Mouse (Mus musculus) natural killer cell, adult 2 months (primary cell): ENCODE data around the gene Gm17660.
"Not testable (repeated sequence)": the region's sequence is repeated elsewhere in the genome, so short reads cannot be mapped to it uniquely, and the experiment has no call there.

Experiments used
- DNase-seq, 2 experiments: peaks; one replicate each; pipeline ENCODE4 v3.0.0; 2022; ENCODE audit warnings: low spot score in 2 of 2

Gm17660 gene

DNA sequence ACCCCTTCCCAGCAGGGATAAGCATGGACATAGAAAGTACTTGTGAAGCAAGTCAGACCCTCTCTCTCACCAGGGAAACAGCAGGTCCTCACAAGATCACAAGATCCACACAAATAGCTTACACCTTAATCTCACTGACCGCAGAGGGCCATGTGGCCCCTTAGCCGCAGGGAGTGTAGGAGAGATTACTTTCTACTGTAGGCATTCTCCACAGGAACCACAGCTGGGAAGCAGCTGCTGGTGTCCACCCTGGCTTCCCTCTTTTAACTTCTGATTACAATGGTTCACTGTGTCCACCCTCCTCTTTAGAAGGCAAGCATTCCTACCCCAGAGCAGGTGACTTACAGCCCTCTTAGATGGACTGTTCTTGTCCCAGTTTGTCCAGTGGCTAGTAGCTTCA is 33.7 kb downstream of the Gm17660 start:
- no peak for DNase-seq

- DNase-seq: no peak
These were observed 34.5 kb downstream of the Gm17660 start for GRCm38 (mm10) chr5:104042906-104043305.

DNA sequence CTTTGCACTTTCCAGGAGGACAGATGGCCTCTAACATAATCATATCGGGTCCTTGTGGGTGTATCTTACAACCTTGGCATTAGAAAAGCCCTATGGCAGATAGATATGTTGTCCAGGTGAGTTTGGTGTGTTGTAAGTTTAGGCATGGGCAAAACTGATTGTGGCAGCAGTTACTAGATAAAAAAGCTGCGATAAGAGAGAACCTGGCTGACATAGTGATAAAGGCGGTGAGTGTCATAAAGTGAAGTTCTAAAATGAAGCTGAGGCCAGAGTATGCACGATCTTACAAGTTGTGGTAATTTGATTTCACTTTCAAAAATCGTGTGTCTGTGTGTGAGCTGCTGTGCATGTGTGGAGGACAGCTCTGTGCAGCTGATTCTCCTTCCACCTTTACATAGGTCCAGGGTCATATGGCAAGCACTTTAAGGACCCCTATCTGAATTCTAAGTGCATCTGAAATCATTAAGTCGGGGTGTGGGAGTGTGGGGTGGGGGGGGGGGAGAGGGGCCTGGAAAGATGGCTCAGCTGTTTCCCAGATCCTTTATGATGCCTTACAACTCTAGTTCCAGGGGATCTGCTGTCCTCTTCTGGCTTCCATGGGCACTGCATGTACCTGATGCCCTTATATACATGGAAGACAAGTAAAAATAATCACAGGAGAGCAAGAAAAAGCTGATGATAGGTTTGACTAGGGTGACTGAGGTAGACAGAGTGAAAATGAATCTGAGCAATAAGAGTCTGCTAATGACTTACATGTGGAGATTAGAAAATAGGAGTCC is 38.1 kb downstream of the Gm17660 start:
- no peak for DNase-seq

GRCm38 (mm10) chr5:104036686-104037085 is 40.7 kb downstream of the Gm17660 start:
- no peak for DNase-seq

GRCm38 (mm10) chr5:104035824-104036223 is 41.6 kb downstream of the Gm17660 start:
- no peak for DNase-seq

GRCm38 (mm10) chr5:104035066-104035465 is 42.3 kb downstream of the Gm17660 start:
- DNase-seq: no peak

DNA sequence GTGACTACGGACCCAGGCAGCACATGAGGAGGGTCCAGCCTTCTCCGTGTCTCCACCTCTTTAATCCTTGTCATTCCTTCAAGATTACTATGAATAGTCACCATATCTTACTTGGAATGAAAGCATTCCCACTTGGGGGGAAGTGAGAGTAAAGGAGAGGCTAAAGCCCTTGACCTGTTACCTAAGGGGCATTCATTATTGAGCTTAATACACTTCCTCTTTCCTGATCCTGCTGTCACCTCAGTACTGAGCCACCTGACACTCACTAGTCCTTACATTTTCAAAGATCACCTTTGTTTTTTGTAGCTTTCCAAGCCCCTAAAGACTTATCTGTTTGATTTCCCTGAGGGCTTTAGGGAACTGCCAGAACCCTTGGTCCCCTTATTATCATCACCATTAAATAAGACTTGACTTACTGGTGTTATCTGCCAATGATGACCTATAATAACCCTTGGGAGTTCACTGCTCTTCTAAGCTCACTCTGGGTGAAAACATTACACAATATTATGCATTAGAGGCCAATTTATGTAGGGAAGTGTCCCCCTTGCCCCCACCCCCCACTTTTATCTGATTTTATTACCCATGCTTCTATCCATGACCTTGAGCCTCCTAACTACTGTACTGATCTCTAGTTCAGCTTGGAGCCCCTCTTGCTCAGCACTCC is 44.8 kb downstream of the Gm17660 start:
- DNase-seq: no peak

GRCm38 (mm10) chr5:104025245-104025854 is 52.1 kb downstream of the Gm17660 start:
- no peak for DNase-seq

- no peak for DNase-seq
These were observed 52.6 kb downstream of the Gm17660 start for GRCm38 (mm10) chr5:104024762-104025161.

GRCm38 (mm10) chr5:104024193-104024592 is 53.2 kb downstream of the Gm17660 start:
- DNase-seq: not testable (repeated sequence)

DNA sequence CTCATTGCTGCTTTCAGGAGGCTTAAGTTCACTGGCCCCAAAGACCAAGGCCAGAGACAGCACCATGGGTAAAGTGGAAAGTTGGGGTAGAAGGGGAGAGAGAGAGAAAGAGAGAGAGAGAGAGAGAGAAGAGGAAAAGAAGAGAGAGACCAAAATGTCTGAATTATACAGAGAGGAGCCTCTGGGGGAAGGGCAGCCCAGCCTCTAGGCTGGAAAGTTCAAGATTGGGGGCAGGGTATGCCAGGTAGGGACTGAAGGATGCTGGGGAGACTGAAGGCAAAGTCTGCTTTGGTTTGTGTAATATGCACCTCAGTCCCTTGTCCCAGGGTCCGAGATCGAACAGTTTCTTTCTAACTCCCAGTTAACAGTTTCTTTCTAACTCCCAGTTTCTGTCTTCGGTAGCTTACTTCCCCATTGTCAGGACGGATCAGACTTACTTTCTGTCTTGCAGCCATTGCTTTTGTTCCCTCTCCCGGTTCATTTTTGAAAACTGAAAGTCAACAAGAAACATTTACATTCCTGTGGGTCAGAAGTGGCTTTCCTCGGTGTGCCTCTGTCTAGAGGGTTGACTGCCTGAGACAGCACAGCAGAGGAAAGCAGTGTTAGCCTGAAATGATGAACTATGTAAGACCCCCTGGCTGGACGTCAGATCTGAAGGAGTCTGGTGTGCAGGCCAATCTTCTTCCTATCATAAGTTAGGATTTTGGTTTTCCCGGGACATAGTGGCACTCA is 54.0 kb downstream of the Gm17660 start:
- DNase-seq: no peak

DNA sequence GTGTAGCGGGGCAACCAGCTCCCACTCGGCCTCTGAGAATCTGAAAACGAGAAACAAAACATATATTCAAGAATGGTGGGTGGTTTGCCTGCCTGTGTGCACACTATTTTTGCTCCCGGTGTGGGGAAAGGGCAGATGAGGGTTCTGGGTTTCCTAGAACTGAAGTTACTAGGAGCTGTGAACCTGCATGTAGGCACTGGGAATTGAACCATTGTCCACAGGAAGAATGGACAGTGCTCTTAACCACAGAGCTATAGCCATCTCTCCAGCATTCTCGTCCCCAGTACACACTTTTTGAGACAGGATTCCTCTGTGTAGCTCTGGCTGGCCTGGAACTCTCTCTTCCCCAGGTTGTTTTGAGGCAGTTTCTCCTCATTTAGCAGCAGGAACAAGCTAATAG is 54.9 kb downstream of the Gm17660 start:
- no peak for DNase-seq

DNA sequence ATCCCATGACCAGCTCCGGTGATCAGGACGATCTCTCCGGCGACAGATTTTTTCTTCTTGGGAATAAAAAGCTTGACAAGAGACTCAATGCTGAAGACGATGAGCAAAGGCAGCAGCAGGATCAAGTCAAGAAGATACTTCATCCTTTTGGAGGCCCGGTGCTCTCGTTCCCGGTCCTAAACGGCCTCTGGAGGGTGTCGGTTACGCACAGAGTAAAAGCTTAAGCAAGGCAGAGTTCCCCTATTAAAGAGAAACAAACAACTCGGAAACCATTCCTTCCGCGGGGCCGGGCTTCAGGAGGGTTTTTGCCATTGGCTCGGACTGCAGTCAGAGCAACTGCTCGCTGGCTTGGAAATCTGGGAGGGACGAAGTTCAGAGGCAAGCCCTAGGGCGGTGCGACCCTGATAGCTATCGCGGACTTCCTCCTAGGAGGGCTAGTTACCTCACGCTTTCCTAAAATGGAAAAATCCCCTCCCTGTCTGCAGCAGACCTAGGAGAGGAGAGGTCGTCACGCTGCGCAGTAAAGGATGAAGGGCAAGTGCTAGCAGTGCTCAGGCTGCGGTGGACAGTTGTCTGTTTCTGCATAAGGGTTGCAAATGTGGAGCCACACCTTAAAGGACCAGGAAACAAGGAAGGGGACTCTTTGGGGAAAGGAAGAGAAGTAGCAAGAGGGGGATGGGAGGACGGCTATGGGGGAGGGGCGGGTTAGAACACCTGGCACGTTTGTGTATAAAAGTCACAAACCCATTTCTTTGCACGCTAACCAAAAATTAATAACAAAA is 55.6 kb downstream of the Gm17660 start, which contains the start of gene Hsd17b11:
Hsd17b11 (minus strand) TSS at position 323 of the 782 bp plus-strand sequence.
- peak; percentile 32 to 47 for DNase-seq
